Mouse (Mus musculus) hindbrain, postnatal 0 days (tissue): ENCODE data around the gene Hsph1. TPM values are rescaled to one million over a fixed set of nuclear protein-coding genes. Genes with fewer than 3 reads are reported as not detected.

Experiments
- ATAC-seq: fragments of 200-750 bp; cut with Nextera tagmentation; 2 replicates; pipeline ENCODE4 v1.8.0; 2017; ENCODE audit warnings: mild to moderate bottlenecking, moderate TSS enrichment, moderate library complexity
- DNase-seq: peaks from one replicate; pipeline ENCODE4 v3.0.0-alpha.2; 2015; ENCODE audit warnings: low spot score
- H3K27ac ChIP-seq: fragments of 300-500 bp; sonication (generic); 2 replicates; pipeline ENCODE4 v1.5.1; 2014; ENCODE audit warnings: mild to moderate bottlenecking
- H3K27me3 ChIP-seq: fragments of 300-500 bp; sonication (generic); 2 replicates; pipeline ENCODE4 v1.6.1; 2014; ENCODE audit warnings: low read length, mixed read lengths; ENCODE audit not compliant: insufficient read depth
- H3K36me3 ChIP-seq: fragments of 300-500 bp; sonication (generic); 2 replicates; pipeline ENCODE4 v1.6.1; 2014; ENCODE audit warnings: low read length, mixed read lengths; ENCODE audit not compliant: insufficient read depth
- H3K4me1 ChIP-seq: fragments of 300-500 bp; sonication (generic); 2 replicates; pipeline ENCODE4 v1.6.1; 2014; ENCODE audit warnings: antibody characterized with exemption, low read length, mixed read lengths; ENCODE audit not compliant: insufficient read depth
- H3K4me2 ChIP-seq: fragments of 300-500 bp; sonication (generic); 2 replicates; pipeline ENCODE4 v1.6.1; 2014; ENCODE audit warnings: low read depth, mild to moderate bottlenecking, low read length, moderate library complexity, mixed read lengths
- H3K4me3 ChIP-seq: fragments of 300-500 bp; sonication (generic); 2 replicates; pipeline ENCODE4 v1.5.1; 2014; ENCODE audit warnings: low read length
- H3K9ac ChIP-seq: fragments of 300-500 bp; sonication (generic); replicated peaks from 2 replicates; pipeline ENCODE4 v1.6.1; 2014; ENCODE audit warnings: mild to moderate bottlenecking, low read length, moderate library complexity, mixed read lengths
- H3K9me3 ChIP-seq: fragments of 300-500 bp; sonication (generic); 2 replicates; pipeline ENCODE4 v1.6.1; 2016; ENCODE audit warnings: low read length, mixed read lengths
- CTCF ChIP-seq: IDR thresholded peaks from 2 replicates; pipeline ENCODE4 v1.5.1; 2016; ENCODE audit warnings: antibody characterized with exemption, control low read depth, low read depth
- WGBS: fragments of 180-500 bp; shearing (Covaris S2); extraction: QIAGEN DNeasy Blood & Tissue Kit; methylation state at CpG from one replicate; pipeline ENCODE4 v1.1.7; 2014; 5-methylcytosine and 5-hydroxymethylcytosine counted together
- polyA plus RNA-seq: library from polyadenylated mRNA; unstranded; fragments of >200 nt; fragmentation: Nextera tagmentation; extraction: Ambion mirVana; gene quantifications from 2 replicates; pipeline ENCODE4 v1.2.1, GENCODE M21; 2015
- total RNA-seq: library from RNA; depleted of rRNA; stranded (reverse); fragments of >200 nt; gene quantifications from 2 replicates; pipeline ENCODE4 v1.2.3, GENCODE M21; 2014

The Hsph1 gene
- total and polyA plus RNA-seq, 2 experiments from 2014 or later = 18.9 to 60.8 TPM

- Histone ChIP-seq H3K36me3 (no peaks in the 10 kb centered on the region), H3K9ac (no peak overlapping the region), H3K9me3 (no peaks in the 10 kb centered on the region), H3K27ac (no peak overlapping the region), H3K27me3 (no peaks in the 10 kb centered on the region), H3K4me2 (no peak overlapping the region), H3K4me1 (no peaks in the 10 kb centered on the region), H3K4me3 (no peak overlapping the region)
- no peak for DNase-seq
- 83% methylated on average over 9 of the region's 9 CpGs for WGBS
- no peak for ATAC-seq
- TF ChIP-seq CTCF = no peak
These were observed 19.5 kb upstream of the Hsph1 start for GRCm38 (mm10) chr5:149655636-149656035.

DNA sequence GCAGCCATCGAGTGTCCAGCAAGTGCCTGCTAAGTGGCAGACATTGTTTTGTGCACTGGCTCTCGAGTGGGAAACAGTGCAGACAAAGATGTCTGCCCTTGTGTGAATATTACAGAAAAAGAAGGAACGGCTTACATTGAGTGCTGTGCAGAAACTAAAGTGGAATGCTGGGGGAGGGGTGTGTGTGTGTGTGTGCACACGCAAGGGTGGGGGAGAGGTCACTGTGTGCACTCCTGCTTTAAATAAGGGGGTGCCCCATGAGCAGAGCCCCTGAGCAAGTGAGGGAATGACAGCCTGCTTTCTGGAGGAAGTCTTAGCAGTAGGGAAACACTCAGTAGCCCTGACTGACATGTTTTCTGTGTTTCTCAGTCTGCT is 14.0 kb upstream of the Hsph1 start:
- Histone ChIP-seq H3K36me3 (no peaks in the 10 kb centered on the region), H3K27me3 (no peaks in the 10 kb centered on the region), H3K9ac (no peak overlapping the region), H3K27ac (no peak overlapping the region), H3K4me3 (no peak overlapping the region), H3K9me3 (no peaks in the 10 kb centered on the region), H3K4me2 (no peak overlapping the region), H3K4me1 (no peaks in the 10 kb centered on the region)
- ATAC-seq = no peak
- no peak for TF ChIP-seq CTCF
- DNase-seq = no peak
- 34% methylated on average over 4 of the region's 4 CpGs for WGBS

DNA sequence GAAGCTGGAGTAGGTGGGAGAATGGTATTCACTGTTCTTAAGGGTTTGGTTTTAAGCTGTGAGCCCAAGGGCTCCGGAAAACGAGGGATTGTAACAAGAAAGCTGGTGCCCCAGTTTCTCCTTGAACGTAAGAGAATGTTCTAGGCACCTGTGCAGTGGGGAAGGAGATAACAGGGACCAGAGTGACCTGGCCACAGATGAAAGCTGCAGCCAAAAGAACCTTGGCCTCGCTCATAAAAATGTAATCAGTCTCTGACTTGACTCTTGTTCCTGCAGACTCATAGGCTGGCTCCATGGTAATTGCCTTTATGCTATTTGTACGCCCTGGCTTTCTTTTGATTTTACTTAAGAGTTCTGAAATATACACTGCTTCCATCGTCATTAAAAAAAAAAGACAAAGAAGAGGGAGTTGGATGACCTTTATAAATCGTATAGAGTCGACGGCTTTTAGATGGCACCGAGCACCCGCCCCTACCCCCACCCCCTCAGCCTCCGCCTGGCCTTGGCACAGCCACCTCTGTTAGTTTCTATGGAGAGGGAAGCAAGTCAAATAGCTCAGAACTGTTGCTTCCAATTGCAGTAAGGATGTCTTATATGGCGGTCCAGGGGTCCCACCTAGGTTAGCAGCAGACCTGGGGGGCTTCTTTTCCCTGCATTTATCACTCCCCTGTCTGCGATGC is 13.5 kb upstream of the Hsph1 start:
- H3K4me2 ChIP-seq = no peak overlapping the region
- H3K4me1 ChIP-seq = no peaks in the 10 kb centered on the region
- H3K9ac ChIP-seq = no peak overlapping the region
- no peak for ATAC-seq
- no peaks in the 10 kb centered on the region for H3K27me3 ChIP-seq
- DNase-seq = no peak
- no peak overlapping the region for H3K27ac ChIP-seq
- H3K4me3 ChIP-seq = no peak overlapping the region
- H3K36me3 ChIP-seq = no peaks in the 10 kb centered on the region
- H3K9me3 ChIP-seq = no peaks in the 10 kb centered on the region
- TF ChIP-seq CTCF = no peak
- WGBS = 67% methylated on average over 14 of the region's 14 CpGs

DNA sequence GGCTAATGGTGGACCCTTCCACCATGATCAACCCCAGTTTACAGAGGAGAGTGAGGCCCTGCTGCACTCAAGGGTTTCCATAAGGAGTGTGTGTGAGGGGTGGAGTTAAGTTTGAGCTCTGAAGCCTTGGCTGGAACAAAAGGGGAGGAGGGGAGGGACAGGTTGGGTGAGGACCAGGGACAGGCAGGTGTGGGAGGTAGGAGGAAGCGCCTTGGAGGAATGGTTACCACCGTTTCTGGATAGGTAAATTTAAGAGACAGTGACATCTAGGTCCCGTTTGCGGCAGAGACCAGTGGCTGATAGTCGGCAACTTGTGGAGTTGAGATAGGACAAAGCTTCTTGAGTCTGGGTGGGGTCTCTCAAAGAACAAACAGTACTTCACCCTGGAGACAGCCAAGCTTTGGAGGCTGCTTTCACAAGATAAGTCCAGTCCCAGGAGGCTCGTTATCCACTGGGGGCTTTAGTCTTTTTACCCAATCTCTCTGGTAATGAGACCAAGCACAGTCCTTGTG is 12.8 kb upstream of the Hsph1 start:
- no peaks in the 10 kb centered on the region for H3K9me3 ChIP-seq
- H3K36me3 ChIP-seq = no peaks in the 10 kb centered on the region
- WGBS = 78% methylated on average over 6 of the region's 6 CpGs
- TF ChIP-seq CTCF = no peak
- H3K4me3 ChIP-seq = no peak overlapping the region
- ATAC-seq (no peak), DNase-seq (no peak)
- no peak overlapping the region for H3K27ac ChIP-seq
- H3K9ac ChIP-seq = no peak overlapping the region
- H3K27me3 ChIP-seq = no peaks in the 10 kb centered on the region
- no peaks in the 10 kb centered on the region for H3K4me1 ChIP-seq
- no peak overlapping the region for H3K4me2 ChIP-seq

DNA sequence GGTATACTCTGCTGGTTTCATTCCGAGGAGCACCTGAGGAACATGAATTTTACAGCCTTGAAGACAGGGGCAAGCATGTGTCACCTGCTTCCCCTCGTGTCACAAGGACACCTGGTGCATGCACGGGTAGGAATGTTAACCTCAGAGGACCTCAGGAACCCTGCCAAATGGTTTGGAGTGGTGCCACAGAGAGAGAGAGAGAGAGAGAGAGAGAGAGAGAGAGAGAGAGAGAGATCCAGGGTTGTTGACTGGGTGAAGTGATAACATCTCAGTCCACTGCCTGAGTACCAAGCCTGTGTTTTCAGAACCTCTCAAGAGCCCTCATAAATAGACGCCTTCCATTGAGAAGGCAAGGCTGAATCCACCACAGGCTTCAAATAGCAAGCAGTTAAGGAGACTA is 12.0 kb upstream of the Hsph1 start:
- ATAC-seq (no peak), DNase-seq (no peak)
- no peak overlapping the region for H3K4me2 ChIP-seq
- no peaks in the 10 kb centered on the region for H3K27me3 ChIP-seq
- TF ChIP-seq CTCF = no peak
- no peak overlapping the region for H3K9ac ChIP-seq
- WGBS = 52% methylated on average over 4 of the region's 4 CpGs
- no peaks in the 10 kb centered on the region for H3K4me1 ChIP-seq
- 0 out of 2 replicates have a peak overlapping the region, but pooled peaks have one; percentile 36 for H3K27ac ChIP-seq
- no peak overlapping the region for H3K4me3 ChIP-seq
- no peaks in the 10 kb centered on the region for H3K9me3 ChIP-seq
- no peaks in the 10 kb centered on the region for H3K36me3 ChIP-seq

DNA sequence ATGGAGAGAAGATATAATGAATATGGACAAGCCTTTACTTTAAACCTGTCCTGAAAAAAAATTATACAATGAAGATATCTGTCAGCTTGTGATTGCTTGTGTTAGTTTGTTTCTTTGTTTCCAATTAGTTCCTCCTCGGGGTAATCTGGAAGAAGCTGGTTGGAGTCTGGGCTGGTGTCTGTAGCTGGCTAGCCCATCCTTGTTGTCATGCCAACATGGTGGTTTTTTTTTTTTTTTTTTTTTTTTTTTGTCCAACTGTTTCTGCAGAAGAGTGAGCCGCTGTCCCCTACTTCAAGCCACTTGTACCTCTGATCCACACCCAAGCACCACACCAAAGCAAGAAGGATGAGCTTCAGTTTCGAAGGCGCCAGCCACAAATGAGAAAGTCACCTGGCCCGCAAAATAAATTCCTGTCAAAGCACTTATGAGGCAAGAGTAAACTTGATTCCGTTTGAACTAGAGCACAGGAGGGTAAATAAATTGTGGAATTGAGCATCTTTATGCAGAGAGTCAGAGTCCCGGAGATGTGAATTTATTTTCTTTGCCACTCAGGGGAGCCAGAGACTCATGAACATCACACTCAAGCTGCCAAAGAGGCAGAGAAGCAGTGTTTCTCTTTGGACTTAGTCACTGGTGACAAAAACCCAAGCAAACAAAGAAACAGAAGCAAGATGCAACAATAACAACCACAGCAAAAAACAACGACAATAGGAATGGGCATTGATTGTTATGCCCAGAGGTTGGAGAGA is 11.4 kb upstream of the Hsph1 start:
- TF ChIP-seq CTCF = peak; percentile 60
- Histone ChIP-seq H3K27ac (0 out of 2 replicates have a peak overlapping the region, but pooled peaks have one; percentile 36), H3K4me1 (no peaks in the 10 kb centered on the region), H3K36me3 (no peaks in the 10 kb centered on the region), H3K4me3 (no peak overlapping the region), H3K9ac (no peak overlapping the region), H3K9me3 (no peaks in the 10 kb centered on the region), H3K4me2 (no peak overlapping the region), H3K27me3 (no peaks in the 10 kb centered on the region)
- WGBS = 42% methylated on average over 8 of the region's 8 CpGs
- ATAC-seq (peak; percentile 64), DNase-seq (peak; percentile 75)
